Mouse (Mus musculus): ENCODE measurements at regions not wholly inside any gene's neighbourhood (a gene's known extent, or its start where the extent isn't known, plus 50 kb on each side); places are given as distances from the start of the nearest gene placed in this dataset.
A peak's percentile ranks its signal among the peaks of the same experiment; 100 is the strongest.

DNA sequence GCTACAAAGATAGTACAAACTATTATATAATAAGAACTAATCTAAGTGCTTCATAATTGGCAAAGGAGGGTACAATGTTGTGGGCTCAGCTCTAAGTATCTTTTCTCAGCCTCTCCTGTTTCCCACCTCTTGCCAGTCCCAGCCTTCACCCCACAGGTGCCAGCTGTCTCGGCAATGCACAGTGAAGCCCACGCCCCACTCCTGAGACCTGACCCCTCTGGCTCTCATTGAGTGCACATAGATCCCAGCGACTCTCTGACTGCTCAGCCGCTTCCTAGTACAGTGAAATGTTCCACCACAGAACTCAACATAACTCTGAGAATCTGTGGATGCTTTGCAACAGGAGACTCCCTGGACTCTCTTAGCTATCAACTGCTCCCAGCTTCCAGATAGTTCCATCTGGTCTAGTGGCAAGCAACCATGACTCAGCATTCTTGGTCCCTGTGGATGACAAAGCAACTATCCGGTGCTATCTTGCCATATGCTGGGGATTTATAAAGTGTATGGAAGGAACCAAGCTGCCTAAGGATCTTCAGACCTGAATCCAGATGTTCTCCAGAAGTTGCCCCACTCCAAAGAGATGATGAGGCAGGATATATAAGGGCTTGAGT, 277.5 kb downstream of the Qk start:
- Histone ChIP-seq H3K27me3 (ENCODE audit: insufficient read depth, low read length) (no peaks in the 10 kb centered on the region), H3K27ac (ENCODE audit: low read depth) (no peak overlapping the region), H3K4me1 (ENCODE audit: insufficient read depth) (no peaks in the 10 kb centered on the region), H3K36me3 (replicated peaks; ENCODE audit: insufficient read depth, low read length) (no peaks in the 10 kb centered on the region), H3K9ac (replicated peaks) (no peak overlapping the region), H3K4me2 (ENCODE audit: low read depth, low read length) (no peak overlapping the region), H3K9me3 (ENCODE audit: low read length) (no peaks in the 10 kb centered on the region), H3K4me3 (ENCODE audit: low read depth, low read length) (no peak overlapping the region)
- peak; percentile 74 for ATAC-seq
- WGBS (ENCODE audit: insufficient replicate concordance): 78% methylated on average over 5 of the region's 5 CpGs
- no peak for DNase-seq
- TF ChIP-seq CTCF (IDR thresholded peaks at IDR 0.05; ENCODE audit: low read depth): no peak
- TF ChIP-seq EP300 (IDR thresholded peaks at IDR 0.05; ENCODE audit: low read depth): peak; percentile 40; the same call in 1 of the 2 replicates

DNA sequence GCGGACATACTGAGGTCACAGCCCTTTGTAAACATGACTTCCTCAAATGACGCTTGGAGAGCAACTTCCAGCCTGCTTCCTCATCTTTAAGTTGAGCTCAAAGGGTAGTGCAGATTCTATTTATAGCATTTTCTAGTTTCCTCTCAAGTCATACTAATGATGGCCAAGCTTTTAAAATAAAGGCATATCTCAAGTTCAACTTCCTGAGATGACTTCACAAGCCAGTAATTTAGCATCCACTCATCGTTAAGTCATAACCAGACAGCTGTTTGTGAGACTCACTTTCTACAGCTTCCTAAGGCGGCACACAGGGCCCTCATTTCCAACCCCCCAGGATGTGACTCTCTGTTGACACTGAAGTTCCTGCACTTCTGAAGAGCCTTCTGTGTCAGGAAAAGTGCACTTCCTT, 278.7 kb downstream of the Qk start:
- no peak for DNase-seq
- Histone ChIP-seq H3K4me1 (ENCODE audit: insufficient read depth) (no peaks in the 10 kb centered on the region), H3K4me2 (ENCODE audit: low read depth, low read length) (no peak overlapping the region), H3K27me3 (ENCODE audit: insufficient read depth, low read length) (no peaks in the 10 kb centered on the region), H3K9me3 (ENCODE audit: low read length) (no peaks in the 10 kb centered on the region), H3K4me3 (ENCODE audit: low read depth, low read length) (no peak overlapping the region), H3K9ac (replicated peaks) (no peak overlapping the region), H3K36me3 (replicated peaks; ENCODE audit: insufficient read depth, low read length) (no peaks in the 10 kb centered on the region), H3K27ac (ENCODE audit: low read depth) (no peak overlapping the region; the same call in 1 of the 2 replicates)
- TF ChIP-seq CTCF (IDR thresholded peaks at IDR 0.05; ENCODE audit: low read depth) (no peak), EP300 (IDR thresholded peaks at IDR 0.05; ENCODE audit: low read depth) (peak; percentile 69)
- WGBS (ENCODE audit: insufficient replicate concordance): 25% methylated on average over 4 of the region's 4 CpGs
- peak; percentile 67 for ATAC-seq

GRCm38 (mm10) chr17:10040375-10040774, 279.3 kb downstream of the Qk start:
- Histone ChIP-seq H3K27me3 (ENCODE audit: insufficient read depth, low read length) (no peaks in the 10 kb centered on the region), H3K9ac (replicated peaks) (no peak overlapping the region), H3K9me3 (ENCODE audit: low read length) (no peaks in the 10 kb centered on the region), H3K36me3 (replicated peaks; ENCODE audit: insufficient read depth, low read length) (no peaks in the 10 kb centered on the region), H3K27ac (ENCODE audit: low read depth) (no peak overlapping the region), H3K4me1 (ENCODE audit: insufficient read depth) (no peaks in the 10 kb centered on the region), H3K4me2 (ENCODE audit: low read depth, low read length) (no peak overlapping the region), H3K4me3 (ENCODE audit: low read depth, low read length) (no peak overlapping the region)
- WGBS (ENCODE audit: insufficient replicate concordance): 42% methylated on average over 4 of the region's 4 CpGs
- no peak for ATAC-seq
- TF ChIP-seq EP300 (IDR thresholded peaks at IDR 0.05; ENCODE audit: low read depth) (no peak), CTCF (IDR thresholded peaks at IDR 0.05; ENCODE audit: low read depth) (no peak)
- no peak for DNase-seq

DNA sequence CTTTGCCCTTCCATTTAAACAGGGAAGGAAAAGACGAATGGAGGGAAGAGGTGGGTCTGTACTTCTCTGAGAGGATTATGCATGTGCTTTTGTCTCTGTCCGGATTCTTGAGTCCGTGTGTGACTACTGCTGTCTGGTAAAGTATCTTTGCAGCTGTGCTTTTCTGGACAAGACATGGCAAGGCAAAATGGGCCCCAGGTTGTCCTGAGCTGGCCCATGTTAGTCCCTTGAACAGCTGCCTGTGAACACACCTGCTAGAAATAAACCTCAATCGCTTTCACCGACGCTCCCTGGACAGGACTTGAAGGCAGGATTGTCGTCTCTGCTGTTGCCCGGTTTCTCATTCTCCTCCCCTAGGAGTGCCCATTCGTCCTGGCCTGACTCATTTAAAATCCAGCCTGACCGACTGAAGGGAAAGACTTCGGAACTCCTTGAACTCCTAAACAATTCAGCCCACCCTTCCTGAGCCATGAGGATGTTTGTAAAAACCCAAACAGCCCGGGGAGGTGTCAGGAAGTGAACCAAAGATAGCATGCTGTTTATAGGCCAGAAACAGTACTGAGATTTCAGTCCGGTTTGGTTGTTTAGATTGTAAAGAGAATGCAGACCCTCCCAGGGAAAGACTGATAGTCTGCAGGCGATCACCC, 281.7 kb downstream of the Qk start:
- no peak overlapping the region for H3K4me3 ChIP-seq (ENCODE audit: low read depth, low read length)
- no peak for ATAC-seq
- no peaks in the 10 kb centered on the region for H3K36me3 ChIP-seq (replicated peaks; ENCODE audit: insufficient read depth, low read length)
- WGBS (ENCODE audit: insufficient replicate concordance): 57% methylated on average over 14 of the region's 14 CpGs
- no peak overlapping the region for H3K9ac ChIP-seq (replicated peaks)
- TF ChIP-seq CTCF (IDR thresholded peaks at IDR 0.05; ENCODE audit: low read depth): no peak
- TF ChIP-seq EP300 (IDR thresholded peaks at IDR 0.05; ENCODE audit: low read depth): no peak
- H3K4me2 ChIP-seq (ENCODE audit: low read depth, low read length): no peak overlapping the region
- H3K9me3 ChIP-seq (ENCODE audit: low read length): no peaks in the 10 kb centered on the region
- no peak overlapping the region for H3K27ac ChIP-seq (ENCODE audit: low read depth)
- no peaks in the 10 kb centered on the region for H3K4me1 ChIP-seq (ENCODE audit: insufficient read depth)
- no peaks in the 10 kb centered on the region for H3K27me3 ChIP-seq (ENCODE audit: insufficient read depth, low read length)
- no peak for DNase-seq

GRCm38 (mm10) chr17:10033510-10033909, 286.1 kb downstream of the Qk start:
- ATAC-seq (no peak), DNase-seq (no peak)
- H3K27me3 ChIP-seq (ENCODE audit: insufficient read depth, low read length): no peaks in the 10 kb centered on the region
- no peak overlapping the region for H3K4me3 ChIP-seq (ENCODE audit: low read depth, low read length)
- H3K9ac ChIP-seq (replicated peaks): no peak overlapping the region
- no peaks in the 10 kb centered on the region for H3K36me3 ChIP-seq (replicated peaks; ENCODE audit: insufficient read depth, low read length)
- H3K27ac ChIP-seq (ENCODE audit: low read depth): no peak overlapping the region
- TF ChIP-seq CTCF (IDR thresholded peaks at IDR 0.05; ENCODE audit: low read depth) (no peak), EP300 (IDR thresholded peaks at IDR 0.05; ENCODE audit: low read depth) (no peak)
- H3K4me2 ChIP-seq (ENCODE audit: low read depth, low read length): no peak overlapping the region
- no peaks in the 10 kb centered on the region for H3K4me1 ChIP-seq (ENCODE audit: insufficient read depth)
- no peaks in the 10 kb centered on the region for H3K9me3 ChIP-seq (ENCODE audit: low read length)
- WGBS (ENCODE audit: insufficient replicate concordance): 24% methylated on average over 4 of the region's 4 CpGs

DNA sequence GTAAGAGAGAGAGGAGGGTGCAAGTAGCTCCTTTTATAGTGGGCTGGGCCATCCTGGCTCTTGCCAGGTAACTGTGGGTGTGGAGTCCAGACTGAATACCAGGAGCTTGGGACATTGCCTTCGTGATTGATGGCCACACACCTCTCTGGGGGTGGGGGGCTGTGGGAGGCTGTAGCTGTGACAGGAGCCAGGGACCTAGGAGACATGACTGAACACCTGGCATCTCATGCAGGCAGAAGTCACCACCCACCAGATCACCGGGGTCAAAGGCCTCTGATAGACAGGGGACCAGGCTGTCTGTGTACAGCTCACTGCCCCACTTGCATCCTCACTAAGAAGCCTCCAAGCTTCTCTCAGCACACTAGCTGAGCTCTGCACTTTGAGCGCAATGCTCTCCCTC, 288.6 kb downstream of the Qk start:
- Histone ChIP-seq H3K4me2 (ENCODE audit: low read depth, low read length) (no peak overlapping the region), H3K36me3 (replicated peaks; ENCODE audit: insufficient read depth, low read length) (no peaks in the 10 kb centered on the region), H3K27me3 (ENCODE audit: insufficient read depth, low read length) (no peaks in the 10 kb centered on the region), H3K9ac (replicated peaks) (no peak overlapping the region), H3K9me3 (ENCODE audit: low read length) (no peaks in the 10 kb centered on the region), H3K4me1 (ENCODE audit: insufficient read depth) (no peaks in the 10 kb centered on the region), H3K4me3 (ENCODE audit: low read depth, low read length) (no peak overlapping the region), H3K27ac (ENCODE audit: low read depth) (no peak overlapping the region)
- no peak for DNase-seq
- ATAC-seq: no peak
- no peak for TF ChIP-seq EP300 (IDR thresholded peaks at IDR 0.05; ENCODE audit: low read depth)
- no peak for TF ChIP-seq CTCF (IDR thresholded peaks at IDR 0.05; ENCODE audit: low read depth)
- 68% methylated on average over 3 of the region's 3 CpGs for WGBS (ENCODE audit: insufficient replicate concordance)
